Mouse (Mus musculus): ENCODE measurements around the gene Klf15. TPM values are rescaled to one million over a fixed set of nuclear protein-coding genes. Genes with fewer than 3 reads are reported as not detected.

Klf15 gene
- polyA plus RNA-seq, 1 experiment from 2014 or later, result 4.2 TPM

DNA sequence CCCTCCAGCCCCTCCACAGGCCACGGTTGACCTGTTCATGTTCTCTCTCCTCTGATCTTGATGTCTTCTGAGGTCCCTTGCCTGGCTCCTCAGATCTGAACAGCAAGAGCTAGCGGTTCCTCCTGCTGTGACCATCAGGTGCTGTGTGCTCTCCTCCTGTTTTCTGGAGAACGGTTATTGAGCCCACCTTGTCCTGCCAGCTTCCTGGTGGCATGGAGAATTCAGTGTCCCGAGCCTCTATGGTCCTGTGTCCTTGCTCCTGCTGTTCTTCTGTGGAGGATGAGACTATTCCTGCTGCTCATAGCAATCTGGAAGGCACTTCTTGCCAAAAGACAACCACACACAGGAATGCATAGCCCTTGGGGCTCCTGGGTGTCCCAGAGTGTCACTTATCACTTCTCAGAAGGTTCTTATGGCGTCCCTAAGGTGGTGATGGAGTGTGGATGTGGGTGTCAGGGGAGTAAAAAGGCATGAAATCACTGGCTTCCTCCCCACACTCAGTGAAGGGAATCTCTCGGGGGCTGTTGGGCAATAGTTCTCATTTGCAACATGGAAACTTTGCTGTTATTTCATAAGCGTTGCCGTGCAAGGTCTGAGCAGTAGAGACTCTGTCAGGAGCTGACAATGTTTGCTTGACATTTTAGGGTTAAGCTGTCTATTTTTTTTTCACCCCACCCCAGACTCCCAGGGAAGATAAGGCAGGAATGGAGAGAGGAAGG lies 39.0 kb downstream of the Klf15 start:
- no peak overlapping the region for H3K27ac ChIP-seq (replicated peaks)
- WGBS, result 76% methylated on average over 8 of the region's 8 CpGs
- H3K27me3 ChIP-seq (ENCODE audit: low read depth, poor library complexity, severe bottlenecking), result no peaks in the 10 kb centered on the region
- DNase-seq (ENCODE audit: low spot score), result no peak
- H3K4me1 ChIP-seq, result peaks cover 13% of the 10 kb centered on the region
- H3K9me3 ChIP-seq (replicated peaks), result no peaks in the 10 kb centered on the region
- H3K36me3 ChIP-seq, result no peaks in the 10 kb centered on the region
- H3K4me3 ChIP-seq, result no peak overlapping the region

DNA sequence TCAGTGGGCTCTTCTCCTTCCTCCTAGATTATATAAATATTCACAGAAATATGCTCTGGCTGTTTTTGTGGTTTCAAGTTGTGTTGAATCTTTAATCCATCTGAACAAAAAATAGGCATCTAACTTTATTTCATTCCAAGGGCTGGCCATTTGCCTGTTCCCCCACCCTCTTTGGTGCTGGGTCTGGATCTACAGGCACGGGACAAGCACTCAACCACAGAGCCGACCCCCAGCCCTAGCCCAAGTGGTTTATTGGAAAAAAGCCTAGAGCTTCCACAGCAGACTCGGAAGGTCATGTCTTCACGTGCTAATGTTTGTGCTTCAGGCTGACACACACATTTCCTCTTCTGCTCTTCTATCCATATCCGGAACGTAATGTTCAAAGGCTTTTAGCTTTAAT lies 43.5 kb downstream of the Klf15 start:
- no peak for DNase-seq (ENCODE audit: low spot score)
- H3K27ac ChIP-seq (replicated peaks), result no peak overlapping the region
- no peaks in the 10 kb centered on the region for H3K9me3 ChIP-seq (replicated peaks)
- H3K4me1 ChIP-seq, result peaks cover 21% of the 10 kb centered on the region
- no peaks in the 10 kb centered on the region for H3K27me3 ChIP-seq (ENCODE audit: low read depth, poor library complexity, severe bottlenecking)
- no peak overlapping the region for H3K4me3 ChIP-seq
- 78% methylated on average over 6 of the region's 6 CpGs for WGBS
- H3K36me3 ChIP-seq, result no peaks in the 10 kb centered on the region

DNA sequence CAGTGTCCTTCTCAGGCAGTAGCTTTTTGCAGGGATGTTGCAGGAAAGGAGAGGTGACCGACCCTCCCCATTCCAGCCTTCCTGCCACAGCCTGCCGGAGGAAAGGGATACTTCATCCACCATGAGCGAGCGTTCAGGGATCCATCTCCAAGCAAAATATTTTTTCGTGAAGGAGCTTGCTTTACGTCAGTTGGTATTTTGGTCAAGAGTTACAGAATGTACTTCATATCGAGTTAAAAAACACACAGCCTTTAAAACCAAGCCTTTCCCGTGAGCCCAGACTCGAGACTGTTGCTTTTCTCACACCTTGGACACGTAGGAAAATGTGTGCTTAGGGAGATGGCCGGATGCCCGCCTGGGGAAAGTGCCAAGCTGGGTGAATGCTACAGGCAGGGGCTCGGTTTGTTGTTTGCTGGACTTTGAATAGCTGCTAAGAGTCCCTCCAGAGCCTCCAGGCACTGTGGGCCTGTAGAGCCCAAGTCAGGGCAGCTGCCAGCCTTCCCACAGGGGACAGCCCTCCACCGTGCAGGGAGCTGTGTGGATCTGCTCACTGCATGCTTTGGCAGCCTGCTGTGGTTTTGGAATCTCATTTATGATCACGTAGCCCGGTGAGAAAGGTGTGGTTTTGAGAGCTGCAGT lies 44.4 kb downstream of the Klf15 start:
- H3K4me1 ChIP-seq, result peaks cover 21% of the 10 kb centered on the region
- H3K27me3 ChIP-seq (ENCODE audit: low read depth, poor library complexity, severe bottlenecking), result no peaks in the 10 kb centered on the region
- H3K4me3 ChIP-seq, result no peak overlapping the region
- H3K36me3 ChIP-seq, result no peaks in the 10 kb centered on the region
- H3K27ac ChIP-seq (replicated peaks), result no peak overlapping the region
- H3K9me3 ChIP-seq (replicated peaks), result no peaks in the 10 kb centered on the region
- DNase-seq (ENCODE audit: low spot score), result no peak
- 75% methylated on average over 16 of the region's 16 CpGs for WGBS

DNA sequence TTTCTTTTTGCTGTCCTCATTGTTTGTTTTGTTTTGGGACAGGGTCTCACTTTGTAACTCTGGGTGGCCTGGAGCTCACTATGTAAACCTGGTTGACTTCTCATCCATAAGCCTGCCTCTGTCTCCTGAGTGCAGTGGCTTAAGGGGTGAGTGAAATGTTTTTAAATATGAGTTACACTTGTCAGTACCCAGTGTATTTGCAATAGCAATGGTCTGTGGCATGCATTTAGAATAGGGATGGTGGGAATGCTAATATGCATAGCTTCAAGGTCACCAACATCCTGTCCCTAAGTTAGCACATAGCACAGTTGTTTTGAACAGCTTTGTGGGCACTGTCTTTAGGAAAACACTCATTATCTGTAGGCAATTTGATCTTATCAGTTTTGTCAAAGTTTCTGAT lies 45.1 kb downstream of the Klf15 start:
- no peak for DNase-seq (ENCODE audit: low spot score)
- Histone ChIP-seq H3K4me1 (peaks cover 21% of the 10 kb centered on the region), H3K27ac (replicated peaks) (no peak overlapping the region), H3K4me3 (no peak overlapping the region), H3K36me3 (no peaks in the 10 kb centered on the region), H3K9me3 (replicated peaks) (no peaks in the 10 kb centered on the region), H3K27me3 (ENCODE audit: low read depth, poor library complexity, severe bottlenecking) (no peaks in the 10 kb centered on the region)

DNA sequence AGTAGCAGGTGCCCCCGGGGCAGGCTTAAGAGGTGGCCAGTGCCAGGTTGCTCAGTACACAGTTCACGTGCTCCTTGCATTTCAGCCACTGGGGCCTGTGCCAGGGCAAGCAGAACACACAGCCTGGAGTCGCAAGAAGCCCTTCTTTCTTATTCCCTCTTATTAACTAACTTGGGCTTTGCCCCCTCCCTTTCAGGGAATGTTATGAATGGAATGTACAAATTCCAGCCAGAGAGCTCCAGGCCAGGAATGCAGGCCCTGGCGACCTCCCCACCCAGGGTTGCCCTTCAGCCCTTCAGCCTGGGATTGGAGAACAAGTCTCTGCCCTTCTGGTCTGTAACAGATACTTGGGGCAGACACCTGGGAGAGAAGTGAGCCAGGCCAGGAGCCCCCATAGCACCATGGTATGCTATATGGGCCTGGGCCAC lies 45.8 kb downstream of the Klf15 start:
- H3K36me3 ChIP-seq, result no peaks in the 10 kb centered on the region
- peak overlapping the region; percentile 68 for H3K27ac ChIP-seq (replicated peaks)
- WGBS, result 55% methylated on average over 4 of the region's 4 CpGs
- no peaks in the 10 kb centered on the region for H3K27me3 ChIP-seq (ENCODE audit: low read depth, poor library complexity, severe bottlenecking)
- H3K4me1 ChIP-seq, result peaks cover 21% of the 10 kb centered on the region
- no peaks in the 10 kb centered on the region for H3K9me3 ChIP-seq (replicated peaks)
- DNase-seq (ENCODE audit: low spot score), result peak; percentile 28
- no peak overlapping the region for H3K4me3 ChIP-seq

DNA sequence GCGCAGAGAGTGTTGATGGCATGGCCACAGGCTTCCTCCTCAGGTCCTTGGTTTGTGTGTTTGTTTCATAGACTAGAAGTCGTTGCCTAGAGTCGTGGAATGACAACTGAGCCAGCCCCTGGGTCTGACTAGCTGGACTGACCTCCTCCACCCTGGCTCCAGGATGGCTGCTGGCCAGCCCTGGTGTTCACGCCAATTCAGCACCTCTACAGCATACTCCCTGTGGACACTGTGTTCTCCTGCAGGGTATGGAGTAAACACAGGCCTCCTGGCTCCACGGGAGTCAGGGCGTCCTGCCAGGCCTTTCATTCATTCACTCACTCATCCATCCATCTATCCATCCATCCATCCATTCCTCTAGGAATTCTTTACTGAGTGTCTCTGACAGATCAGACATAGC lies 46.7 kb downstream of the Klf15 start:
- H3K9me3 ChIP-seq (replicated peaks), result no peaks in the 10 kb centered on the region
- 0 out of 2 replicates have a peak overlapping the region, but pooled peaks have one; percentile 68 for H3K27ac ChIP-seq (replicated peaks)
- no peaks in the 10 kb centered on the region for H3K27me3 ChIP-seq (ENCODE audit: low read depth, poor library complexity, severe bottlenecking)
- peaks cover 21% of the 10 kb centered on the region for H3K4me1 ChIP-seq
- 77% methylated on average over 6 of the region's 6 CpGs for WGBS
- H3K4me3 ChIP-seq, result no peak overlapping the region
- no peaks in the 10 kb centered on the region for H3K36me3 ChIP-seq
- no peak for DNase-seq (ENCODE audit: low spot score)

DNA sequence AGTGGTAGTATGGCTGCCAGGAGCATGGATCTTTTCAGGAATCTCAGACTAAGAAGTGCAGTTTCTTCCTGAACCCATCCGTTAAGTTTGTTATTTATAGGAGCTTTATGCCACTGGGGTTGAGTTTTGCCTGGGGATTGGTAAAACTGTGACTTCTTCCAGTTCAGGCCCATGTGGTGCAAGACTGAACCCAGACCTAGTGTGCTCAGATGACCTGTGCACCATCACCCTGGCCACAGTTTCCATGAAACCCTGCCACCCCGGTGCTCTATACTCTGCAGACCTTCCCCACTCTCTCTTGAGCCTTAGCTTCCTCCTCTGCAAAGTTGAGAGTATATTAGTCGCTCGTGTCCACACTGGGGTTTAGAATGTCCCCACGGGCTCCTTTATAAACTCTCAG lies 50.0 kb downstream of the Klf15 start:
- DNase-seq (ENCODE audit: low spot score), result no peak
- WGBS, result 89% methylated on average over 5 of the region's 5 CpGs
- Histone ChIP-seq H3K27me3 (ENCODE audit: low read depth, poor library complexity, severe bottlenecking) (no peaks in the 10 kb centered on the region), H3K36me3 (no peaks in the 10 kb centered on the region), H3K9me3 (replicated peaks) (no peaks in the 10 kb centered on the region), H3K4me3 (no peak overlapping the region), H3K4me1 (peaks cover 21% of the 10 kb centered on the region), H3K27ac (replicated peaks) (no peak overlapping the region)

DNA sequence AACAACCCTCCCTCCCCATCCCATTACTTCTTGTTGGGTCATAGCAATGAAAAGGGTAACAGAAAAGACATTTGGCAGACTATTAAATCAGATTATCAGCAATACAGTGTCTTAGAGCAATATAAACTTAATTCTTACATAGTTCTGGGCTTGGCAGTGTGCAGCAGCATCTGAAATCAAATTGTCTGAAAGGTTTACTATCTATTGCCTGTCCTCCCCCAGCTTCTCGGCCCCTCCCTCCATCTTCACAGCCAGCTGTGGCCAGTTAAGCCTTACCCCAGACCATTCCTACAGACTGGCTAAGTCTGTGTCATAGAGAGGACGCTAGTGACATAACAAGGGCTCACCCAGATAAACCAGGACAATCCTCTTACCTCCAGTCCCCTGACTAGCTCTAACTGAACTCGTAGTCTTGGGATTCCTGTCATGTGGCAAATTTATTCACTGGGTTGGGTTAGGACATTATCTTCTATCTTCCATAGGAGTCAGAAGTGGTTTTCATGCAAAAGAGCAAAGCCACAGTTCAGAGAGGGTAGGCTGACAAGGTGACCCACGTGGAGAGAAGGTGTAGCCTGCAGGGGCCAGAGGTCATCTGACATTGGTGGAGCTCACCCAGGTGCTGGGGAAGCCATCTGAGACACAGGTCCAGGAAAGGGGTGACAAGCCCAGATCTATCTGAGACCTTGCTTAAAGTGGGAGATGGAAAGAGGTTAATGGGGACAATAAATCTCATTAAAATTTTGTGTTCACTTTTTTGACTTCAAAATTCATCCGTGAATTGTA lies 50.9 kb downstream of the Klf15 start:
- no peak for DNase-seq (ENCODE audit: low spot score)
- Histone ChIP-seq H3K4me3 (no peak overlapping the region), H3K27ac (replicated peaks) (no peak overlapping the region), H3K4me1 (peaks cover 12% of the 10 kb centered on the region), H3K9me3 (replicated peaks) (no peaks in the 10 kb centered on the region), H3K27me3 (ENCODE audit: low read depth, poor library complexity, severe bottlenecking) (no peaks in the 10 kb centered on the region), H3K36me3 (no peaks in the 10 kb centered on the region)
- 77% methylated on average over 5 of the region's 5 CpGs for WGBS

DNA sequence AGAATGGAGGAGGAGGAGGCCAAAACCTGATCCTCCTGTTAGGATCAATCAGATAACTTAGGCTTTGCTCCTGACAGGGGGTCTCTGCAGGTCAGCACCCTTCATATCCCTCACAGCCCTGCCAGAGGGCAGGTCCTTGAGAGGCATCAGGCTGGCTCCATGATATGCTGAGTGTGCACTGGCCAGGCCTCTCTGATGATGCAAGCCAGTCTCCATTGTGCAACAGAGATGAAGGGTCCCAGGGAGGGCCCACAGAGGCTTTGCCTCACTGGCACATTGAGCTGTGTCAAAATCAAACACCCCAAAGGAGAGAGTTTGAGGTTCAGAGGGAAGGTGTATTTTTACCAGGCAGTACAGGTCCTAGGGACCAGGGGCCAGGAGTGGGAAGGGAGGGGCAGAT lies 52.0 kb downstream of the Klf15 start:
- Histone ChIP-seq H3K9me3 (replicated peaks) (0 out of 2 replicates have a peak, but pooled peaks cover 3% of the 10 kb centered on the region), H3K27me3 (ENCODE audit: low read depth, poor library complexity, severe bottlenecking) (no peaks in the 10 kb centered on the region), H3K4me1 (0 out of 2 replicates have a peak, but pooled peaks cover 6% of the 10 kb centered on the region)

DNA sequence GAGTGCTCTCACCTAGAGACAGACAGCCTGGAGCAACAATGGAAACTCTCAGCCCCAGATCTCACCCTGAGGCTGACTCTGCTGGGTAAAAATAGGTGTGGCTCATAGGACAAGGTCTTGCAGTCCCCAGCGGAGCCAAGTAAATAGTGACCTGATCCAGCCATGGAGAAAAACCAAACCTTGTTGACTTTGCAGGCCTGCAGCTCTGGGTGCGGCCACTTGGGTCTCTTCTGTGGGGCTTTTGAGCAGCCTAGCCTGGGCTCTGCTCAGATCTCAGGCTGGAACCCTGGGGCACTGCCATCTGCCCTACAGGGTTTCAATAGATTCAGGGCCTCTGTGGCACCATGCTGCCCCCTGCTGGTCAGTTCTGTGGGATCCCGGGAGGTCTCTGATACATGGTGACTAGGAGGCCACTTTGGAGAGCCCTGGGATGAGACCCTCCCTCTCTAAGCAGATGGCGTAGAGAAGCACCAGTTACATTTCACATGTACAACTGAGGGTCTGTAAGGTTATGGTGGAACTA lies 52.6 kb downstream of the Klf15 start:
- Histone ChIP-seq H3K36me3 (no peaks in the 10 kb centered on the region), H3K9me3 (replicated peaks) (0 out of 2 replicates have a peak, but pooled peaks cover 3% of the 10 kb centered on the region), H3K4me1 (0 out of 2 replicates have a peak, but pooled peaks cover 6% of the 10 kb centered on the region), H3K4me3 (no peak overlapping the region), H3K27me3 (ENCODE audit: low read depth, poor library complexity, severe bottlenecking) (no peaks in the 10 kb centered on the region), H3K27ac (replicated peaks) (peak overlapping the region; percentile 38; the same call in 1 of the 2 replicates)
- WGBS, result 50% methylated on average over 4 of the region's 4 CpGs
- peak; percentile 83 for DNase-seq (ENCODE audit: low spot score)

More for the DNA sequence above, 52.0 kb downstream of the Klf15 start:
- peak overlapping the region; percentile 38 for H3K27ac ChIP-seq (replicated peaks)
- no peak for DNase-seq (ENCODE audit: low spot score)
- H3K36me3 ChIP-seq, result no peaks in the 10 kb centered on the region
- no peak overlapping the region for H3K4me3 ChIP-seq

DNA sequence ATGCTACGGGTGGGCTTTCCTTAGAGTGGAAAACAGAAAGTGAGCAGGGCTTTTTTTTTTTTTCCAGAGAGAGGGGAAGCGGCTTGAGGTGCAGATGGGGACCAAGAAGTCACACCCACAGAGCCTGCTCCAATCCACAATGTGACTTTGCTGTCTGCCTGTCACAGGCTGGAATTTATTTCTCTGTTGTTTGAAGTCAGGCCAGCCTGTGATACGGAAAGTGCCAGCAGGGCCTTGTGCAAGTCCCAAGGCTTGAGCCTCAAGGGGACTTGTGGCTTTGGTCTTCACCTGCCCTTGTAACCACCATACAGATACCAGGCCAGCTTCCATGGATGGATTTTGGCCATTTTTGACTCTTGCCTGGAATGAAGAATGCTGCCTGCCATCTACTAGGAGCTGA lies 56.5 kb downstream of the Klf15 start:
- 82% methylated on average over 3 of the region's 3 CpGs for WGBS

DNA sequence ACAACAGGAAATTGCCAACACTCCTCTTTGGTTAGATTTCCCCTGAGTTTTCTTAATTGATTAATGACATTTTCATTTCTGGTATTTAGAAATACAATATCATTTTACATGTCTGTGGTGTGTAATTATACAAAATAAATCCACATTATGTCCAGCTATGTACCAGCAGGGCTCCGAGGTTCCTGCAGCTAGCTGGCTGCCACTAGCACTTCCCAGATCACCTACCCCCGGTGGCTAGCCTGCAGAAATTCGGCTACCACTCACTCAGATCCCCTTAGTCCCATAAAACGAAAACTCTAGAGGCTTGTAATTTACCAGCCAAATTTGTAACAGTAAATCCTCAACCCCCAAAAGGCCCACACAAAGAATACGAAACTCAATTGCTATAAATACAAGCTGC lies 57.0 kb downstream of the Klf15 start:
- H3K36me3 ChIP-seq, result no peaks in the 10 kb centered on the region
- no peak for DNase-seq (ENCODE audit: low spot score)
- H3K9me3 ChIP-seq (replicated peaks), result 0 out of 2 replicates have a peak, but pooled peaks cover 3% of the 10 kb centered on the region
- WGBS, result 66% methylated on average over 5 of the region's 5 CpGs
- H3K27me3 ChIP-seq (ENCODE audit: low read depth, poor library complexity, severe bottlenecking), result no peaks in the 10 kb centered on the region
- no peak overlapping the region for H3K4me3 ChIP-seq
- H3K4me1 ChIP-seq, result 0 out of 2 replicates have a peak, but pooled peaks cover 6% of the 10 kb centered on the region
- H3K27ac ChIP-seq (replicated peaks), result no peak overlapping the region

More for the DNA sequence above, 56.5 kb downstream of the Klf15 start:
- H3K9me3 ChIP-seq (replicated peaks), result 0 out of 2 replicates have a peak, but pooled peaks cover 3% of the 10 kb centered on the region
- H3K27ac ChIP-seq (replicated peaks), result no peak overlapping the region
- no peaks in the 10 kb centered on the region for H3K36me3 ChIP-seq
- no peak overlapping the region for H3K4me3 ChIP-seq
- no peak for DNase-seq (ENCODE audit: low spot score)
- 0 out of 2 replicates have a peak, but pooled peaks cover 6% of the 10 kb centered on the region for H3K4me1 ChIP-seq
- no peaks in the 10 kb centered on the region for H3K27me3 ChIP-seq (ENCODE audit: low read depth, poor library complexity, severe bottlenecking)

Data from midbrain, embryonic 10.5 days (tissue).